Mouse (Mus musculus) ES-Bruce4 (cell line): ENCODE data around the gene Cpa4.

Experiments
- CTCF ChIP-seq: IDR thresholded peaks from one replicate; pipeline ENCODE4 v1.8.1; 2011; ENCODE audit warnings: low read depth, low read length
- POLR2A ChIP-seq: IDR thresholded peaks from one replicate; pipeline ENCODE4 v1.8.1; 2011; ENCODE audit warnings: low read length; ENCODE audit not compliant: insufficient read depth

- no peak for TF ChIP-seq POLR2A
- TF ChIP-seq CTCF = no peak
Observed at GRCm38 (mm10) chr6:30541009-30541799, 27.0 kb upstream of the Cpa4 start, which contains the start of gene Cpa2.
